Mouse (Mus musculus) lung, embryonic 14.5 days (tissue): ENCODE measurements around the gene Hnrnpf. TPM values are rescaled to one million over a fixed set of nuclear protein-coding genes. Genes with fewer than 3 reads are reported as not detected.

Source experiments
- ATAC-seq: fragments of 200-750 bp; cut with Nextera tagmentation; 2 replicates; pipeline ENCODE4 v1.8.0; 2017; ENCODE audit warnings: mild to moderate bottlenecking, moderate TSS enrichment, moderate library complexity; ENCODE audit not compliant: insufficient read depth
- DNase-seq: peaks from one replicate; pipeline ENCODE4 v3.0.0-alpha.2; 2015
- H3K27ac ChIP-seq: fragments of 300-500 bp; sonication (generic); 2 replicates; pipeline ENCODE4 v1.5.1; 2014; ENCODE audit warnings: low read depth, mild to moderate bottlenecking, moderate library complexity
- H3K27me3 ChIP-seq: fragments of 300-500 bp; sonication (generic); 2 replicates; pipeline ENCODE4 v1.6.1; 2014; ENCODE audit warnings: low read length, control low read depth; ENCODE audit not compliant: insufficient read depth
- H3K36me3 ChIP-seq: fragments of 300-500 bp; sonication (generic); 2 replicates; pipeline ENCODE4 v1.6.1; 2014; ENCODE audit warnings: control low read depth; ENCODE audit not compliant: insufficient read depth
- H3K4me1 ChIP-seq: fragments of 300-500 bp; sonication (generic); 2 replicates; pipeline ENCODE4 v1.6.1; 2014; ENCODE audit warnings: antibody characterized with exemption, control low read depth; ENCODE audit not compliant: insufficient read depth
- H3K4me2 ChIP-seq: fragments of 300-500 bp; sonication (generic); 2 replicates; pipeline ENCODE4 v1.6.1; 2014; ENCODE audit warnings: mild to moderate bottlenecking
- H3K4me3 ChIP-seq: fragments of 300-500 bp; sonication (generic); 2 replicates; pipeline ENCODE4 v1.5.1; 2014; ENCODE audit warnings: low read depth, low read length
- H3K9ac ChIP-seq: fragments of 300-500 bp; sonication (generic); 2 replicates; pipeline ENCODE4 v1.6.1; 2014
- H3K9me3 ChIP-seq: fragments of 300-500 bp; sonication (generic); 2 replicates; pipeline ENCODE4 v1.6.1; 2016; ENCODE audit warnings: low read depth, low read length, control low read depth
- CTCF ChIP-seq: IDR thresholded peaks from 2 replicates; pipeline ENCODE4 v1.5.1; 2016; ENCODE audit warnings: antibody characterized with exemption, low read depth
- WGBS: fragments of 180-500 bp; shearing (Covaris S2); extraction: QIAGEN DNeasy Blood & Tissue Kit; methylation state at CpG from one replicate; pipeline ENCODE4 v1.1.7; 2014; 5-methylcytosine and 5-hydroxymethylcytosine counted together
- polyA plus RNA-seq: library from polyadenylated mRNA; unstranded; fragments of >200 nt; fragmentation: Nextera tagmentation; extraction: Ambion mirVana; gene quantifications from 2 replicates; pipeline ENCODE4 v1.2.1, GENCODE M21; 2014

The Hnrnpf gene
- polyA plus RNA-seq, 1 experiment from 2014 or later, result 803 TPM

DNA sequence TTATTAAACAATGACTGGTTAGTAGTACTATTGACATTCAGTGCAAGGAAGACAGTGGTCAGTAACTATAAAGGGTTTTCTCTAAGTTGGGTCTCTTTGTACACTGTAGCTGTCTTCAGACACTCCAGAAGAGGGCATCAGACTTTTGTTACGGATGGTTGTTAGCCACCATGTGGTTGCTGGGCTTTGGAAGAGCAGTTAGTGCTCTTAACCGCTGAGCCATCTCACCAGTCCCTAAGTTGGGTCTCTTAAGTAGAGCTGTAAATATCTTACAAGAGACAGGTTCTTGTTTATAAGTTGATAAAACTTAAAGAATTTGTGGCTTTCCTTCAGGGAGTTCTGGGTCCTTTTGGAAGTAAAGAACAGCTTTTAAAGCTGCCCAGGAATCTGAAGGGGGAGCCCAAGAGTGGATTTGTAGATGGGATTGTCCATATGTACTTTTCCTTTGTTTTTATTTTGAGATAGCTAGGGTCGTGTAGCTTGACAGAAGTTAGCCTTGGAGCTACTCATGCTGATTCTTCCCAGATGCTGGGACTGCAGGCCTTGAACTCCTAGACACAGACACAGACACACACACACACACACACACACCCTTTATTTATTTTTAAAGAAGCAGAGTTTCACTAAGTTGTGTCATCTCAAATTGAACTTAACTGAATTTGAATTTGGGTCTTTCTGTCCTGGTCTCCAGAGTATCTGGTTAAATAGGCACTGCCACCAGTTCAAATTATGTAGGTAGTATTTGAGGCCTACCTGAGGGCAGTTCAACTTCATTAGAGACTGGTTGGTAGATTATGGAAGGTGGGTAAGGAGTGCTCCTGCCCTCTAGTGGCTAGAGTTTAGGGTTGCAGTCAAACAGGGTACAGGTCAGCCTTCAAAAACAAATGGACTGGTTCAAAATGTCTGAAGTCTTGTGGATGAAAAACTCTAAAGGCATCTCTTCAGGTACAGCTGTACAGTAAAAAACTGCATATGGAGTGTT lies 20.8 kb downstream of the Hnrnpf start:
- DNase-seq (peak; percentile 68), ATAC-seq (no peak)
- peak; percentile 81 for TF ChIP-seq CTCF
- H3K4me3 ChIP-seq, result no peak overlapping the region
- no peaks in the 10 kb centered on the region for H3K9me3 ChIP-seq
- WGBS, result 56% methylated on average over 3 of the region's 3 CpGs
- H3K36me3 ChIP-seq, result peaks cover 48% of the 10 kb centered on the region
- H3K27me3 ChIP-seq, result no peaks in the 10 kb centered on the region
- H3K9ac ChIP-seq, result no peak overlapping the region
- no peak overlapping the region for H3K27ac ChIP-seq
- H3K4me1 ChIP-seq, result peaks cover 6% of the 10 kb centered on the region; the same call in 1 of the 2 replicates
- no peak overlapping the region; the same call in 1 of the 2 replicates for H3K4me2 ChIP-seq

DNA sequence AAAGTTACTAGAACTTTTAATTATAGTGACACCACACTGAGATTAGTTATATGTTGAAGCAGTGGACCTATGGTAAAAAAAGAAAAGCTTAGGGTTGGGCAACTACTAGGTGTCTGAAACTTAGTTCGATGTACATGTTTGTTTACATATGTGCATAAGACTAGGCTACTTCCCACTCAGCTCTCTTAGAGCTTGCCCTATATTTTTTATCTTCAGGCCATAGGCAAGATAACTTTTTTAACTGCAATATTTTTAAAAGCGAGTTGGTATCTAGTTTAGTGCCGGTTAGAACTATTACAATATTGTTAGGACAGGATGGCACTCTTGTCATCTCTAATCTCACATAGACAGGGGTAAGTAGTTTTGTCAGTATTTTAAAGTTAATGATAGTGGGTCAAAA lies 21.9 kb downstream of the Hnrnpf start:
- H3K4me1 ChIP-seq, result peaks cover 3% of the 10 kb centered on the region; the same call in 1 of the 2 replicates
- no peak overlapping the region for H3K4me2 ChIP-seq
- no peak overlapping the region for H3K27ac ChIP-seq
- no peaks in the 10 kb centered on the region for H3K9me3 ChIP-seq
- DNase-seq (no peak), ATAC-seq (no peak)
- H3K27me3 ChIP-seq, result no peaks in the 10 kb centered on the region
- no peak overlapping the region for H3K4me3 ChIP-seq
- H3K9ac ChIP-seq, result no peak overlapping the region
- no peak for TF ChIP-seq CTCF
- peaks cover 59% of the 10 kb centered on the region for H3K36me3 ChIP-seq
- WGBS, result 88% methylated on average over 3 of the region's 3 CpGs

DNA sequence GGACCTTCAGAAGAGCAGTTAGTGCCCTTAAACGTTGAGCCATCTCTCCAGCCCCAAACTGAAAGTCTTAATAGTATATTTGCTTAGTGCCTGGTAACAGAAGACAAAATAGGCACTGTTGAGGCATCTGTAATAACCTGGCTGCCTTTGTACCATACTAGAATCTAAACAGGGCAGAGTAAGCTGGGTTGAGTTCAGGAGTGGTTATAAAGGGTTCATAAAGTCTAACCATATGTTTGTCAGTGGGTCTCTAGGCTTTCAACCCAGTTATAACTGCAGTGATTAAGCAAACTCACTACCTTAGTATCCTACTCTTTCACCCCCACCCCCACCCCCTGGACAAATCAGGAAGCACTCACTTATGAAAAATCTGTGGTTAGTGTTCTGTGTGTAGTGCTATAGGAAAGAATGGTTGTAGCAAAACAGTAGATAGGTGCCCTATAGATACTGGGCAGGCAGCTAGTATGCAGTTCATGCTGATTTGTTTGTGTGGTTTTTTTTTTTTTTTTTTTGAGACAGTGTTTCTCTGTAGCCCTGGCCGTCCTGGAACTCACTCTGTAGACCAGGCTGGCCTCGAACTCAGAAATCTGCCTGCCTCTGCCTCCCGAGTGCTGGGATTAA lies 26.9 kb downstream of the Hnrnpf start:
- H3K27ac ChIP-seq, result no peak overlapping the region
- no peaks in the 10 kb centered on the region for H3K9me3 ChIP-seq
- no peaks in the 10 kb centered on the region for H3K27me3 ChIP-seq
- no peak overlapping the region for H3K4me2 ChIP-seq
- H3K4me1 ChIP-seq, result no peaks in the 10 kb centered on the region
- no peak overlapping the region for H3K9ac ChIP-seq
- no peak overlapping the region for H3K4me3 ChIP-seq
- WGBS, result 72% methylated on average over 4 of the region's 4 CpGs
- DNase-seq, result no peak
- ATAC-seq, result no peak
- H3K36me3 ChIP-seq, result peaks cover 64% of the 10 kb centered on the region
- no peak for TF ChIP-seq CTCF

DNA sequence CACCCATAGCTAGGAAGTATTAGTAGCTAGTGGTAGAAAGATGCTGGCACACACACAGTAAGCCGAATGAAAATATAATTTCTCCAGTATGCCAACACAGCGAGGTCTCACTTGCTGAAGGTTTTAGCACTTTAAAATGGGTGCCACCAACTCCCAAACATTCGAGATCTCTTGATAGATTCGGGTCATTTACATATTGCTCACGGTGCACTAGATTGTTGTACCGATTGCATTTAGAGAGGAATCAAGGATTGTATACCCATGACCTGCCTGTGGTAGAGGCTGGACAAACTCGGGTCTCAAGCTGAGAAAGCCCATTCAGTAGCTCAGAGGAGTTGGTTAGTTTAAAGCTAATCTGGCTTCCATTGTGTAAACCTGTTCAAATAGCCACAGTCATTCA lies 27.8 kb downstream of the Hnrnpf start:
- Histone ChIP-seq H3K36me3 (peaks cover 55% of the 10 kb centered on the region), H3K4me3 (no peak overlapping the region), H3K9ac (no peak overlapping the region), H3K9me3 (no peaks in the 10 kb centered on the region), H3K4me1 (no peaks in the 10 kb centered on the region), H3K4me2 (no peak overlapping the region), H3K27me3 (no peaks in the 10 kb centered on the region), H3K27ac (no peak overlapping the region)
- 80% methylated on average over 7 of the region's 7 CpGs for WGBS
- DNase-seq (no peak), ATAC-seq (no peak)
- no peak for TF ChIP-seq CTCF

DNA sequence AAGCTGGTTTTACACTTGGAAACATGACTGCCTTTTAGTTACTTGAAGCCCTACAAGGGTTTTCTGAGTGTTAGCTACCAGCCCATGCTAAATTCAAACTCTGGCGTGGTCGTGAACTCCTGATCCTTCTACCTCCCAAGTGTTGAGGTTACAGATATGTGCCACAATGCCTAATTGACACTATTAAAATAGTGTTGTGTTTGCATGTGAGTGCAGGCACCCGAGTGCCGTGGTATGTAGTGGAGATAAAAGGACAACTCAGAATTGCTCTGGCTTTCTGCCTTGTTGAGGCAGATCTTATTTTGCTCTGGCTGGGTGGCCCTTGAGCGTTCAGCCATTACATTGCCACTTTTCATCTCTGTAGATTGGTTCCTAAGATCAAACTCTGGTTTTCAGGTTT lies 28.6 kb downstream of the Hnrnpf start:
- H3K27me3 ChIP-seq, result no peaks in the 10 kb centered on the region
- no peak for TF ChIP-seq CTCF
- H3K4me1 ChIP-seq, result no peaks in the 10 kb centered on the region
- peaks cover 48% of the 10 kb centered on the region for H3K36me3 ChIP-seq
- no peaks in the 10 kb centered on the region for H3K9me3 ChIP-seq
- WGBS, result 81% methylated on average over 5 of the region's 5 CpGs
- no peak for DNase-seq
- ATAC-seq, result no peak
- H3K4me3 ChIP-seq, result no peak overlapping the region
- no peak overlapping the region for H3K4me2 ChIP-seq
- H3K27ac ChIP-seq, result no peak overlapping the region
- H3K9ac ChIP-seq, result no peak overlapping the region

DNA sequence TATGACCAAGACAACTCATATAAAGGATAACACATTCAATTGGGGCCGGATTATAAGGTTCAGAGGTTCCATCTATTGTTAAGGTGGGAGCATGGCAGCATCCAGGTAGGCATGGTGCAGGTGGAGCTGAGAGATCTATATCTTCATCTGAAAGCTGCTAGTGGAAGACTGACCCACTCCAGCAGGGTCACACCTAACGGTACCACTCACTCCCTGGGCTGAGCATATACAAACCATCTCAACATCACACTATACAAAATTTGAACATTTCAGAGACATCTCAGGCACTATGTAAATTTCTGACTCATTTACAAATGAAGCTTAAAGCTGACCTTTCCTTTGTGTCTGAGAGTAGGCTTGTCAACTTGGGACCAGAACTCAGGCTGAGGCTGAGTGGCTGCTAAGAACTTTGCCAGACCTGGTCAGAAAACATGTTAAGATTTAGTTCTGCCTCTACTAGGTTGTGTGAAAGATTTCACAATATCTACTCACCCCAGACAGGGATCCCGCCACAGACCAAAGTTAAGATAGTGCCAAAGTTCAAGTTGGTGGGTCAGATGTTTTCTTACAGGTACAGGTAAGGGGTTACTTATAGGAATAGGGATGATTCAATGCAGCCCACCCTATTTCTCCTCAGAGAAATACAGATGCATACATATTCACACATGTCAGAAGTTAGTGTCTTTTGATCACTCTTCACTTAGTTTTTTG lies 30.0 kb downstream of the Hnrnpf start:
- Histone ChIP-seq H3K4me2 (no peak overlapping the region), H3K36me3 (peaks cover 48% of the 10 kb centered on the region), H3K27ac (no peak overlapping the region), H3K9me3 (no peaks in the 10 kb centered on the region), H3K9ac (no peak overlapping the region), H3K27me3 (no peaks in the 10 kb centered on the region), H3K4me3 (no peak overlapping the region), H3K4me1 (no peaks in the 10 kb centered on the region)
- WGBS, result 86% methylated on average over 3 of the region's 3 CpGs
- DNase-seq (no peak), ATAC-seq (no peak)
- TF ChIP-seq CTCF, result no peak
